Mouse (Mus musculus) bone marrow macrophage, adult 2 months (primary cell): ENCODE data around the gene Pa2g4. TPM values are rescaled to one million over a fixed set of nuclear protein-coding genes. Genes with fewer than 3 reads are reported as not detected.
A peak's percentile ranks its signal among the peaks of the same experiment; 100 is the strongest.

Source experiments
- H3K27ac ChIP-seq: 2 replicates; pipeline ENCODE4 v1.5.1; 2012; ENCODE audit warnings: low read depth, low read length; ENCODE audit not compliant: insufficient read depth
- H3K4me1 ChIP-seq: 2 replicates; pipeline ENCODE4 v1.6.1; 2012; ENCODE audit warnings: low read length; ENCODE audit not compliant: control insufficient read depth, insufficient read depth
- H3K4me3 ChIP-seq: 2 replicates; pipeline ENCODE4 v1.5.1; 2012; ENCODE audit warnings: mild to moderate bottlenecking, low read length, moderate library complexity; ENCODE audit not compliant: insufficient read depth
- CTCF ChIP-seq: IDR thresholded peaks from 2 replicates; pipeline ENCODE4 v1.5.1; 2012; ENCODE audit warnings: low read depth, mild to moderate bottlenecking, low read length, moderate library complexity
- POLR2A ChIP-seq: IDR thresholded peaks from 2 replicates; pipeline ENCODE4 v1.6.1; 2012; ENCODE audit warnings: mild to moderate bottlenecking, low read depth, low read length, borderline replicate concordance
- polyA plus RNA-seq: library from polyadenylated mRNA; stranded (reverse); fragments of >200 nt; gene quantifications from 2 replicates; pipeline ENCODE4 v1.2.4, GENCODE M21; 2012; ENCODE audit not compliant: missing spikeins, insufficient read depth, insufficient read length

Gene Pa2g4
- polyA plus RNA-seq, 1 experiment = 70.1 TPM

GRCm38 (mm10) chr10:128522351-128522750, 43.4 kb downstream of the Pa2g4 start:
- Histone ChIP-seq H3K27ac (no peak overlapping the region), H3K4me3 (no peak overlapping the region), H3K4me1 (peaks cover 11% of the 10 kb centered on the region)
- TF ChIP-seq POLR2A (no peak), CTCF (no peak)

DNA sequence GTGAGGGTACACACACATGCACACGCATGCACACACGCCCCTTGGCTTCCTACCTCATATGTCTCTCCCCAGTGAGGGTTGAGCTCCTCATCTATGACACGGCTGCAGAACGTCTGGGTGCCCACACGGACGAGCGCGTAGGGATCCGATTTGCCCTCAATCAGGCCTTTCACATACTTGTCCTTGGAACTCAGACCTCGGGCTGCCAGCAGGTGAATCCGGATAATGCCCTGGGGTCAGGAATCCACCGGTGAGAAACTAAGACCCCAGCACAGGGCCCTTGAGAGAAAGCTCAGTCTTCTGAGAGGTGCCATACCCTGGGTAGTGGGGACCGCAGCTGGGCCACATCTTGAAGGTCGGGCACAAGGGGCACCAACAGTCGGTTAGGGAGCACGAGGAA, 45.2 kb downstream of the Pa2g4 start:
- no peak overlapping the region for H3K27ac ChIP-seq
- H3K4me3 ChIP-seq = no peak overlapping the region
- peaks cover 10% of the 10 kb centered on the region for H3K4me1 ChIP-seq
- TF ChIP-seq CTCF = no peak
- TF ChIP-seq POLR2A = no peak

- TF ChIP-seq CTCF (peak; percentile 63), POLR2A (no peak)
Observed at GRCm38 (mm10) chr10:128518833-128519232, 47.0 kb downstream of the Pa2g4 start.

GRCm38 (mm10) chr10:128516677-128517076, 49.1 kb downstream of the Pa2g4 start:
- Histone ChIP-seq H3K4me3 (no peak overlapping the region), H3K27ac (no peak overlapping the region), H3K4me1 (peaks cover 3% of the 10 kb centered on the region; the same call in 1 of the 2 replicates)
- TF ChIP-seq POLR2A = no peak
- TF ChIP-seq CTCF = no peak

More at GRCm38 (mm10) chr10:128518833-128519232, 47.0 kb downstream of the Pa2g4 start:
- H3K27ac ChIP-seq = no peak overlapping the region
- H3K4me3 ChIP-seq = no peak overlapping the region
- peaks cover 3% of the 10 kb centered on the region for H3K4me1 ChIP-seq

DNA sequence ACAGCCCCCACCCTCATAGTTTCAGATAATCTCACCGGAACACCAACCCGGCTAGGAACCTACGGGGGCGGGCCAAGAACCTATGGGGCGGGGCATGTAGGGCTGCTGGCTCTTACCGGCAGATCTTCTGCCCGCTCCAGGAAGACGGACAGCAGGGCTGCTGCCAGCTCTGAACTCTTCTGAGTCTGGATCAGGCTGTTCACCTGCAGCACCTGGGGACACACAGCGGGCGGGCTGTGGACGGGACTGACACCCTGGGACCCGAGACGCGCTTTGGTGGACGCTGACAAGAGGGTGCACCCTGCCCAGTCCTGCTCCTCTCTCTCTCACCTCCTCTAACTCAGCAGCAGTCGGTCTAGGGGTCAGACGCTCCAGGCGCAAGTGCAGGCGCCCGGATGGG, 49.8 kb downstream of the Pa2g4 start:
- no peak overlapping the region for H3K27ac ChIP-seq
- H3K4me1 ChIP-seq = peaks cover 3% of the 10 kb centered on the region; the same call in 1 of the 2 replicates
- TF ChIP-seq CTCF (no peak), POLR2A (no peak)
- no peak overlapping the region for H3K4me3 ChIP-seq

DNA sequence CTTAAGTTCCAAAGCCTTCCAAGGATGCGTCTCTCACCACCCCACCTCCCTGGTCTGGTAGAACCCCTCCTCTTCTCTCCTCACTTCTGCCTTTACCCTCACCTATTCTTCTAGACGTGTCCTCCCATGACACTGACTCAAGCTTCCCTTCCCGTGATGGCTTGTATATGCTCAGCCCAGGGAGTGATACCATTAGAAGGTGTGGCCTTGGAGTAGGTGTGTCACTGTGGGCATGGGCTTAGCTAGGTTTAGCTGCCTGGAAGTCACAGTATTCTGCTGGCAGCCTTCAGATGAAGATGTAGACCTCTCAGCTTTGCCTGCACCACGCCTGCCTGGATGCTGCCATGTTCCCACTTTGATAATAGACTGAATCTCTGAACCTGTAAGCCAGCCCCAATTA, 50.7 kb downstream of the Pa2g4 start:
- no peak overlapping the region for H3K27ac ChIP-seq
- TF ChIP-seq CTCF = no peak
- no peak for TF ChIP-seq POLR2A
- H3K4me1 ChIP-seq = peaks cover 3% of the 10 kb centered on the region; the same call in 1 of the 2 replicates
- H3K4me3 ChIP-seq = no peak overlapping the region

- no peak overlapping the region for H3K27ac ChIP-seq
- no peak overlapping the region for H3K4me3 ChIP-seq
- no peaks in the 10 kb centered on the region for H3K4me1 ChIP-seq
- TF ChIP-seq CTCF (no peak), POLR2A (no peak)
Observed at GRCm38 (mm10) chr10:128511761-128512160, 54.0 kb downstream of the Pa2g4 start.

GRCm38 (mm10) chr10:128511189-128511588, 54.6 kb downstream of the Pa2g4 start:
- no peaks in the 10 kb centered on the region for H3K4me1 ChIP-seq
- TF ChIP-seq CTCF (no peak), POLR2A (no peak)
- H3K4me3 ChIP-seq = no peak overlapping the region
- no peak overlapping the region for H3K27ac ChIP-seq

DNA sequence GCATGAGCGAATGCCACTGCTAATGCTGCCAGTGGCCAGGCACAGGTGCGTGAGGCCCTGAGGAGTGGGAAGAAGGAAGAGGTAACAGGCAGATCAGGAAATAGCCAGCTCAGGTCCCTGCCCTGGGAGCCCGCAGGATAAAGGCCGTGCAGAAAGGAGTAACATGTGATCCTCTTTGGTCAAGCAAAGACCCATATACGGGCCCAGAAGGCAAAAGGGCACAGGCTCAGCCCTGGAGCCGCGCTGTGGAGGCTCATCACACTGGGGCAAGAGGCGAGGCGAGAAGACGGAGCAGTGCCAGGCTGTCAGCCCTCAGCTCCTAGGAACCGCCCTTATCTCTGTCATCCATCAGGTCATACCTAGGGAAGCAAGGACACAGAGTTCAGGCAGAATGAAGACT, 55.5 kb downstream of the Pa2g4 start:
- TF ChIP-seq CTCF (no peak), POLR2A (no peak)
- Histone ChIP-seq H3K4me1 (peaks cover under 1% of the 10 kb centered on the region; the same call in 1 of the 2 replicates), H3K4me3 (no peak overlapping the region), H3K27ac (no peak overlapping the region)

- Histone ChIP-seq H3K4me1 (peaks cover 5% of the 10 kb centered on the region), H3K4me3 (no peak overlapping the region), H3K27ac (no peak overlapping the region)
- TF ChIP-seq POLR2A (no peak), CTCF (no peak)
Observed at GRCm38 (mm10) chr10:128509831-128510230, 56.0 kb downstream of the Pa2g4 start.

DNA sequence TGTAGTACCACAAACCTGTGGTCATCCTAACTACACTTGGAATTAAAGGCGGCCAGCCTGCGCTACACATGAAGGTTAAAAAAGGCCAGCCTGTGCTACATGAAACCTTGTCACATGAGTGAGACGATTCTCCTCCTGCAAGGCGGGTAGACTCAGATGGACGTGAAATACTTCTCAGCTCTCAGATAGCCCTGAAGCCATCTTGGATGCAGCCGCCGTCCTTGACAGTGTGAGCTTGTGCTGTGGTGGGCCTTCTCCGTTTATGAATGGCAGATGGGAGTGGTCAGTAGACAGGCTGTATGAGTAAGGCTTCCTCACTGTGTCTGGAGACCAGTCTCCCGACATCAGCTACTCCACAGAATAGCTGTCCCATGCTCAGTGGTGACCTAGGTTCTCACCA, 56.6 kb downstream of the Pa2g4 start:
- Histone ChIP-seq H3K4me3 (no peak overlapping the region), H3K27ac (no peak overlapping the region), H3K4me1 (peaks cover 11% of the 10 kb centered on the region)
- TF ChIP-seq CTCF (no peak), POLR2A (no peak)
